Mouse (Mus musculus) myocyte (in vitro differentiated cells): ENCODE measurements at regions not wholly inside any gene's neighbourhood (a gene's known extent, or its start where the extent isn't known, plus 50 kb on each side); places are given as distances from the start of the nearest gene placed in this dataset.

Experiments
- E2F4 ChIP-seq: IDR thresholded peaks from one replicate; pipeline ENCODE4 v1.6.1; 2011; ENCODE audit warnings: mild to moderate bottlenecking, control low read depth, moderate library complexity; ENCODE audit not compliant: insufficient read depth
- MAX ChIP-seq: IDR thresholded peaks from one replicate; pipeline ENCODE4 v1.6.1; 2011; ENCODE audit warnings: low read depth, mild to moderate bottlenecking, control low read depth
- MYOG ChIP-seq, 3 experiments: IDR thresholded peaks; one replicate each; pipeline ENCODE4 v1.6.1; 2011; ENCODE audit warnings: control low read depth in 2 of 3, low read depth in 2 of 3, mild to moderate bottlenecking in 2 of 3; ENCODE audit not compliant: insufficient read length in 2 of 3, control insufficient read depth in 1 of 3, insufficient read depth in 1 of 3
- POLR2A ChIP-seq: IDR thresholded peaks from one replicate; pipeline ENCODE4 v1.6.1; 2011; ENCODE audit warnings: low read depth, mild to moderate bottlenecking, control low read depth, moderate library complexity; ENCODE audit not compliant: insufficient read length
- POLR2AphosphoS2 ChIP-seq: IDR thresholded peaks from one replicate; pipeline ENCODE4 v1.6.1; 2011; ENCODE audit warnings: low read depth, control low read depth; ENCODE audit not compliant: insufficient read length
- TCF12 ChIP-seq: IDR thresholded peaks from one replicate; pipeline ENCODE4 v1.6.1; 2011; ENCODE audit warnings: mild to moderate bottlenecking, control low read depth; ENCODE audit not compliant: poor library complexity, insufficient read depth, severe bottlenecking
- TCF3 ChIP-seq: IDR thresholded peaks from one replicate; pipeline ENCODE4 v1.6.1; 2011; ENCODE audit warnings: low read depth, control low read depth; ENCODE audit not compliant: insufficient read length

DNA sequence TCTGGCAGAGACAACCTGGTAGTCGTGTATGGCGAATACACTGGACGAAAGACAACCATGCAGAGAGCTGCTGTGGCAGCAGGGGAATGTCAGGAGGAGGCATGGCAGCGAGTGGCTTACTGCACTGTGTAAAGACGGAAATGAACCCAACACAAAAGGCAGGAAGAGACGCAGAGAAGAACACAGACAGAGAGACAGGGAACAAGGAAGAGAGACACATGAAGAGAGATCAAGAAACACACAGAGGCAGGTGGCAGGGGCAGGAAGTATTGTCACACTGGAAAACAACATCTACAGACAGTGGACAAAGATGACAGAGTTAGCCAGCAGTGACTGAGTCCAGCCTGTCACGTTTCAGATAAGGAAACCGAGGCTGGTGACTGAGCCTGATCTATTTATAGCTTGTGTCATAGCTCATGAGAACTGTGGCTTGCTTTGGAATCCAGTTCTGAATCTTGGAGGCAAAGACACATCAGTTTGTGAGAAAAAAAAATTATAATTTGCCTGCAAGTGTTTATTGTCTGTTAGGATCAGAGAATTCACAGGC lies 218.0 kb downstream of the Sipa1l2 start:
- TF ChIP-seq TCF3 (no peak), POLR2AphosphoS2 (no peak), MAX (no peak), MYOG (IDR thresholded peaks at IDR 0.05; ENCODE audit: control insufficient read depth in 1 of 3, insufficient read depth in 1 of 3, insufficient read length in 2 of 3, low read depth in 2 of 3) (no peak), TCF12 (no peak), POLR2A (no peak), E2F4 (no peak)
